Mouse (Mus musculus) CH12.LX (cell line): ENCODE data around the gene Nlrp6. TPM values are rescaled to one million over a fixed set of nuclear protein-coding genes. Genes with fewer than 3 reads are reported as not detected.

Experiments
- DNase-seq: peaks from one replicate; pipeline ENCODE4 v3.0.0-alpha.2; 2013; ENCODE audit errors: extremely low read depth
- H3K27ac ChIP-seq: 2 replicates; pipeline ENCODE4 v1.5.1; 2012; ENCODE audit warnings: low read depth, mild to moderate bottlenecking, control low read depth, moderate library complexity; ENCODE audit not compliant: insufficient read depth
- H3K27me3 ChIP-seq: replicated peaks from 2 replicates; pipeline ENCODE3; 2012; ENCODE audit warnings: inconsistent platforms
- H3K36me3 ChIP-seq, 2 experiments: replicated peaks in 1 of 2; 2 replicates each; pipeline versions ENCODE3 to v1.6.1; 2012; ENCODE audit warnings: inconsistent platforms in 1 of 2, low read length in 1 of 2, mild to moderate bottlenecking in 1 of 2, mixed read lengths in 1 of 2, moderate library complexity in 1 of 2; ENCODE audit not compliant: control insufficient read depth in 1 of 2, insufficient read depth in 1 of 2
- H3K4me1 ChIP-seq, 2 experiments: 2 replicates each; pipeline ENCODE4 v1.6.1; 2012; ENCODE audit warnings: inconsistent platforms in 1 of 2, moderate library complexity in 1 of 2; ENCODE audit not compliant: insufficient read depth in 2 of 2, control insufficient read depth in 1 of 2
- H3K4me2 ChIP-seq: 2 replicates; pipeline ENCODE4 v1.6.1; 2012; ENCODE audit warnings: low read depth, mild to moderate bottlenecking, control low read depth; ENCODE audit not compliant: poor library complexity, insufficient read depth, severe bottlenecking
- H3K4me3 ChIP-seq, 3 experiments: fragments of 150-350 bp in 1 of 3; sonication (generic) in 1 of 3; replicated peaks in 1 of 3; 2 replicates each; pipeline versions ENCODE3 to v1.5.1; 2011 to 2012; ENCODE audit warnings: low read depth in 2 of 3, low read length in 2 of 3, mild to moderate bottlenecking in 2 of 3, moderate library complexity in 2 of 3, control low read depth in 1 of 3, improper control_type of control experiment in 1 of 3, inconsistent platforms in 1 of 3, mixed read lengths in 1 of 3; ENCODE audit not compliant: poor library complexity in 1 of 3
- H3K79me2 ChIP-seq: replicated peaks from 2 replicates; pipeline ENCODE4 v1.6.1; 2012; ENCODE audit warnings: mild to moderate bottlenecking, moderate library complexity; ENCODE audit not compliant: control insufficient read depth, poor library complexity, insufficient read depth, severe bottlenecking; ENCODE audit errors: extremely low read depth
- H3K9ac ChIP-seq: 2 replicates; pipeline ENCODE4 v1.6.1; 2012; ENCODE audit warnings: low read depth, mild to moderate bottlenecking, control low read depth, moderate library complexity; ENCODE audit not compliant: insufficient read depth
- H3K9me3 ChIP-seq: replicated peaks from 2 replicates; pipeline ENCODE3; 2012; ENCODE audit warnings: low read length, inconsistent platforms, mixed read lengths
- CTCF ChIP-seq, 2 experiments: IDR thresholded peaks in 1 of 2; conservative IDR thresholded peaks in 1 of 2; 2 replicates each; pipeline ENCODE4 v1.5.1; 2011 to 2012; ENCODE audit warnings: low read depth in 2 of 2, low read length in 2 of 2, improper control_type of control experiment in 1 of 2, inconsistent platforms in 1 of 2, mild to moderate bottlenecking in 1 of 2, moderate library complexity in 1 of 2
- E2F4 ChIP-seq: IDR thresholded peaks from 2 replicates; pipeline ENCODE4 v1.6.1; 2011; ENCODE audit warnings: low read depth, low read length, improper control_type of control experiment; ENCODE audit not compliant: insufficient replicate concordance
- EP300 ChIP-seq: IDR thresholded peaks from 2 replicates; pipeline ENCODE4 v1.6.1; 2011; ENCODE audit warnings: low read length, improper control_type of control experiment
- JUN ChIP-seq: IDR thresholded peaks from 2 replicates; pipeline ENCODE4 v1.6.1; 2011; ENCODE audit warnings: low read depth, mild to moderate bottlenecking, low read length, improper control_type of control experiment, moderate library complexity; ENCODE audit not compliant: insufficient read depth
- KAT2A ChIP-seq: IDR thresholded peaks from 2 replicates; pipeline ENCODE4 v1.6.1; 2012; ENCODE audit warnings: low read length, improper control_type of control experiment, inconsistent platforms; ENCODE audit not compliant: insufficient replicate concordance
- MAFK ChIP-seq: IDR thresholded peaks from 2 replicates; pipeline ENCODE4 v1.6.1; 2011; ENCODE audit warnings: low read length, improper control_type of control experiment; ENCODE audit not compliant: insufficient replicate concordance
- MAX ChIP-seq: IDR thresholded peaks from 2 replicates; pipeline ENCODE4 v1.6.1; 2011; ENCODE audit warnings: low read length, improper control_type of control experiment
- NRF1 ChIP-seq: IDR thresholded peaks from 2 replicates; pipeline ENCODE4 v1.6.1; 2014; ENCODE audit warnings: low read depth, mild to moderate bottlenecking, inconsistent platforms, low read length, improper control_type of control experiment, moderate library complexity
- PAX5 ChIP-seq: IDR thresholded peaks from 2 replicates; pipeline ENCODE4 v1.6.1; 2012; ENCODE audit warnings: low read length, inconsistent platforms, mixed read lengths
- RAD21 ChIP-seq: IDR thresholded peaks from 2 replicates; pipeline ENCODE4 v1.6.1; 2011; ENCODE audit warnings: low read depth, mild to moderate bottlenecking, low read length, improper control_type of control experiment, moderate library complexity
- SIN3A ChIP-seq: IDR thresholded peaks from 2 replicates; pipeline ENCODE4 v1.6.1; 2012; ENCODE audit warnings: low read length, improper control_type of control experiment, inconsistent platforms
- SMC3 ChIP-seq: IDR thresholded peaks from 2 replicates; pipeline ENCODE4 v1.6.1; 2011; ENCODE audit warnings: low read depth, low read length, improper control_type of control experiment
- TBP ChIP-seq: conservative IDR thresholded peaks from 2 replicates; pipeline ENCODE4 v1.6.1; 2011; ENCODE audit warnings: low read depth, low read length, improper control_type of control experiment
- USF1 ChIP-seq: IDR thresholded peaks from 2 replicates; pipeline ENCODE4 v1.6.1; 2014; ENCODE audit warnings: low read depth, mild to moderate bottlenecking, inconsistent platforms, low read length, improper control_type of control experiment
- USF2 ChIP-seq: conservative IDR thresholded peaks from 2 replicates; pipeline ENCODE4 v1.6.1; 2011; ENCODE audit warnings: low read depth, low read length, improper control_type of control experiment
- ZNF384 ChIP-seq: IDR thresholded peaks from 2 replicates; pipeline ENCODE4 v1.6.1; 2012; ENCODE audit warnings: low read depth, low read length, improper control_type of control experiment, inconsistent platforms
- dilution Hi-C: fragments of 300-500 bp; cut with MboI; formaldehyde crosslinking; loops from 2 replicates; pipeline ENCODE4 v1.14.3; 2020; ENCODE audit warnings: low sequenced_read_pairs; ENCODE audit not compliant: extremely low pct_unique_long_range_greater_than_20kb, extremely low pct_ligation_motif_present
- in situ Hi-C: fragments of 300-500 bp; cut with MboI; formaldehyde crosslinking; loops from 3 replicates; pipeline ENCODE4 v1.14.3; 2019; ENCODE audit warnings: low sequenced_read_pairs, low pct_ligation_motif_present, low pct_unique_long_range_greater_than_20kb, mixed read lengths
- polyA plus RNA-seq: library from polyadenylated mRNA; unstranded; fragments of >175 nt; gene quantifications from 2 replicates; pipeline ENCODE4 v1.2.1, GENCODE M21; 2012; ENCODE audit warnings: low read depth; ENCODE audit not compliant: insufficient read length
- total RNA-seq, 2 experiments: library from RNA; depleted of rRNA; stranded (reverse); fragments of 300-350 nt in 1 of 2; fragments of >200 nt in 1 of 2; gene quantifications; 2 replicates each; pipeline ENCODE4 v1.2.3; 2012 to 2014

Nlrp6 gene
- total and polyA plus RNA-seq, 3 experiments = 0.14 to 0.21 TPM; not detected in 1

DNA sequence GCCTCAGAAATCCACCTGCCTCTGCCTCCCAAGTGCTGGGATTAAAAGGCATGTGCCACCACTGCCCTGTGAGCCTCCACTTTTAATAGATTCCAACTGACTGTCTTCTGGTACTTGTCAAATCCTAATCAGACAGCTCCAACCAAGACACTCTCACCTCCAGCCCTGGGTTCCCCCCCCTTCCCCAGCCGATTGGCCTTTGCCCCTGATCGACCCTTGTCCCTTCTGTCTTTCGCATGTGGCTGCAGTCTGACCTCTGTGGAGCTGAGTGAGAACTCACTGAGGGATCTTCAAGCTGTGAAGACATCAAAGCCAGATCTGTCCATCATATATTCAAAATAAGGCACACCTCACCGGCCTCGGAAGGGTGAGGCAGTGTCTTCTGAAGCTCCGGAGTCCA is 6.5 kb downstream of the Nlrp6 start:
- H3K4me3 ChIP-seq = no peak overlapping the region
- DNase-seq = no peak
- peaks cover 5 to 15% of the 10 kb centered on the region in 2 experiments; a peak in 3 of 4 replicates for H3K4me1 ChIP-seq
- in situ Hi-C loops (no loop called here), dilution Hi-C loops (no loop called here)
- no peak for TF ChIP-seq PAX5
- no peak for TF ChIP-seq MAFK
- TF ChIP-seq JUN = no peak
- TF ChIP-seq NRF1 = no peak
- no peak for TF ChIP-seq TBP
- TF ChIP-seq USF1 = no peak
- H3K27ac ChIP-seq = no peak overlapping the region
- H3K9ac ChIP-seq = no peak overlapping the region
- peaks cover 13% of the 10 kb centered on the region for H3K27me3 ChIP-seq
- H3K79me2 ChIP-seq = no peaks in the 10 kb centered on the region
- no peak overlapping the region for H3K4me2 ChIP-seq
- no peaks in the 10 kb centered on the region for H3K36me3 ChIP-seq
- peaks cover 5% of the 10 kb centered on the region for H3K9me3 ChIP-seq

DNA sequence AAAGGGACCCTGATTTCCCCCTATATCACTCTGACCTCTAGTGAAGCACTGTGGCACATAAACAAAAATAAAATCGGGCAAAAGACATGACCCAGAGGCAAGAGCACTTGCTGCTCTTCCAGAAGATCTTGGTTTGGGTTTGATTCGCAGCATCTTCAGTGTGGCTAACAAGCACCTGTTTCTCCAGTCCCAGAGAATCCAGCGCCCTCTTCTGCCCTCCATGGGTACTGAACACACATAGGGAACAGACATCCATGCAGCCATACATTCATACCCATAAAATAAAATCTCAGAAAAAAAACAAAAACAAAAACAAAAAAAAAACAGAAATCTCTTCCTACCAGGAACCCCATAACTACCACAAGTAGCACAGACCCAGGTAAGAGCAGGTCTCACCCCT is 17.7 kb downstream of the Nlrp6 start:
- H3K36me3 ChIP-seq = no peaks in the 10 kb centered on the region
- in situ Hi-C loops = no loop called here
- H3K79me2 ChIP-seq = no peaks in the 10 kb centered on the region
- peaks cover 22 to 42% of the 10 kb centered on the region in 2 experiments for H3K4me1 ChIP-seq
- no peaks in the 10 kb centered on the region for H3K9me3 ChIP-seq
- H3K27me3 ChIP-seq = no peaks in the 10 kb centered on the region
- peak; percentile 44 for DNase-seq
- dilution Hi-C loops = no loop called here
- TF ChIP-seq NRF1 (no peak), CTCF (conservative IDR thresholded peaks at IDR 0.05 in 1 of 2, IDR thresholded peaks at IDR 0.05 in 1 of 2; ENCODE audit: low read depth in 2 of 2, low read length in 2 of 2) (peak; percentile 20 to 59; a peak in 2 of 4 replicates), EP300 (no peak), KAT2A (no peak), ZNF384 (no peak), SMC3 (peak; percentile 36; the same call in 1 of the 2 replicates), PAX5 (no peak), E2F4 (no peak), USF2 (no peak), RAD21 (peak; percentile 40)
- no peak overlapping the region for H3K4me3 ChIP-seq
- H3K9ac ChIP-seq = no peak overlapping the region
- no peak overlapping the region for H3K27ac ChIP-seq
- no peak overlapping the region for H3K4me2 ChIP-seq

DNA sequence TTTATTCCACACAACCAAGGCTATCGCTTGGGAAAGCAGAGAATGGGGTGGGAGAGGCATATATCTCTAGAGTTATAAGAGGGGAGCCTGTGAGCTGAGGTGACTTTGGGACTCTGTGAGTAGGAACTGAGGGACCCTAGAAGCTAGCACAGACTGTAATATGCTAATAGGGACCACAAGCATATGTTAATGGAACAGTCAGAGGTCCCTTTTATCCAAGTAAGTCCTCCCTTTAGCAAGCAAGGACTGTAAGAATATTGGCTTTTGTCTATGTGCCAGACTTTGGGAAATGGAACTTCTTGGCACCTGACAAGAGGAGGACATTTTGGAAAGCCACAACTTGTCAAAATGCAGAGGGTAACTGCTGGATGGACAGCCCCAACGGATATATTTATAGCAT is 18.2 kb downstream of the Nlrp6 start:
- Histone ChIP-seq H3K27ac (no peak overlapping the region), H3K4me2 (no peak overlapping the region), H3K4me1 (peaks cover 22 to 46% of the 10 kb centered on the region in 2 experiments), H3K4me3 (no peak overlapping the region), H3K9ac (no peak overlapping the region), H3K27me3 (no peaks in the 10 kb centered on the region), H3K79me2 (no peaks in the 10 kb centered on the region), H3K36me3 (no peaks in the 10 kb centered on the region), H3K9me3 (no peaks in the 10 kb centered on the region)
- TF ChIP-seq MAX (0 out of 2 replicates have a peak, but pooled peaks have one; percentile 15), SIN3A (no peak)
- DNase-seq = no peak
- dilution Hi-C loops = no loop called here
- in situ Hi-C loops = no loop called here
